Mouse (Mus musculus) left cerebral cortex, postnatal 25 days (tissue): ENCODE measurements around the gene Cfap157. TPM values are rescaled to one million over a fixed set of nuclear protein-coding genes. Genes with fewer than 3 reads are reported as not detected.

Source experiments
- DNase-seq, 2 experiments: peaks; one replicate each; pipeline ENCODE4 v3.0.0; 2022; ENCODE audit warnings: low spot score in 2 of 2, mixed read lengths in 1 of 2
- intact Hi-C: fragments of 180-260 bp; cut with DNase I; formaldehyde crosslinking; loops from one replicate; pipeline ENCODE4 v1.15.1; 2025
- total RNA-seq, 2 experiments: library from RNA; stranded (reverse); gene quantifications; 2 replicates each; pipeline ENCODE4 v1.2.3; 2021

Gene Cfap157
- total RNA-seq = under 1 TPM in 1 of 2 experiments, not detected in 1; 0.62 TPM

GRCm38 (mm10) chr2:32784048-32784681, at the start of gene Cfap157:
TSS of gene Cfap157 (minus strand) at chr2:32784428.
- intact Hi-C loops = loop anchor here (5.0 kb wide), 1 partner anchor 143 kb away; no protein-coding TSS in a partner anchor
- peak in 1 of 2 experiments; percentile 55 for DNase-seq

- intact Hi-C loops = no loop called here
- peak in 1 of 2 experiments; percentile 55 for DNase-seq
These were observed 44.9 kb upstream of the Cfap157 start for GRCm38 (mm10) chr2:32828979-32829676.

GRCm38 (mm10) chr2:32825796-32826195, 41.6 kb upstream of the Cfap157 start:
- DNase-seq = no peak
- intact Hi-C loops = no loop called here

- DNase-seq = no peak
- intact Hi-C loops = no loop called here
These were observed 40.5 kb upstream of the Cfap157 start for GRCm38 (mm10) chr2:32824778-32825177.

- intact Hi-C loops = no loop called here
- no peak for DNase-seq
These were observed 40.0 kb upstream of the Cfap157 start for GRCm38 (mm10) chr2:32824181-32824580.

- peak in 1 of 2 experiments; percentile 49 for DNase-seq
- intact Hi-C loops = no loop called here
These were observed 39.4 kb upstream of the Cfap157 start for GRCm38 (mm10) chr2:32823579-32824154.

- no peak for DNase-seq
These were observed 38.9 kb upstream of the Cfap157 start for GRCm38 (mm10) chr2:32823153-32823552.

GRCm38 (mm10) chr2:32822643-32823042, 38.4 kb upstream of the Cfap157 start:
- DNase-seq = no peak
- intact Hi-C loops = no loop called here

More at GRCm38 (mm10) chr2:32823153-32823552, 38.9 kb upstream of the Cfap157 start:
- intact Hi-C loops = no loop called here

GRCm38 (mm10) chr2:32821041-32821802, 37.0 kb upstream of the Cfap157 start:
- intact Hi-C loops = no loop called here
- peak in 1 of 2 experiments; percentile 53 for DNase-seq

- intact Hi-C loops = no loop called here
- no peak for DNase-seq
These were observed 34.0 kb upstream of the Cfap157 start for GRCm38 (mm10) chr2:32818208-32818607.

GRCm38 (mm10) chr2:32817589-32817988, 33.4 kb upstream of the Cfap157 start:
- intact Hi-C loops = loop anchor here (1.0 to 2.0 kb wide), 2 partner anchors 27 to 35 kb away; no protein-coding TSS in a partner anchor
- no peak for DNase-seq

- DNase-seq = peak; percentile 62 to 95
- intact Hi-C loops = loop anchor here (1.0 to 2.0 kb wide), 2 partner anchors 28 to 35 kb away; no protein-coding TSS in a partner anchor
These were observed 32.8 kb upstream of the Cfap157 start for GRCm38 (mm10) chr2:32816946-32817581.

- intact Hi-C loops = loop anchor here (2.0 kb wide), 1 partner anchor 28 kb away; no protein-coding TSS in a partner anchor
- peak in 1 of 2 experiments; percentile 27 for DNase-seq
These were observed 32.3 kb upstream of the Cfap157 start for GRCm38 (mm10) chr2:32816497-32816896.

- no peak for DNase-seq
- intact Hi-C loops = no loop called here
These were observed 27.7 kb upstream of the Cfap157 start for GRCm38 (mm10) chr2:32811959-32812358.

GRCm38 (mm10) chr2:32808816-32809566, 24.8 kb upstream of the Cfap157 start:
- no peak for DNase-seq
- intact Hi-C loops = no loop called here

- DNase-seq = peak in 1 of 2 experiments; percentile 69
- intact Hi-C loops = no loop called here
These were observed 14.2 kb upstream of the Cfap157 start for GRCm38 (mm10) chr2:32798251-32798962.

- intact Hi-C loops = no loop called here
- DNase-seq = no peak
These were observed 11.7 kb upstream of the Cfap157 start for GRCm38 (mm10) chr2:32795748-32796418.
